Mouse (Mus musculus) neural tube, embryonic 11.5 days (tissue): Measurements from ENCODE around the gene Cckbr. TPM values are rescaled to one million over a fixed set of nuclear protein-coding genes. Genes with fewer than 3 reads are reported as not detected.

ENCODE experiments used
- ATAC-seq: fragments of 200-750 bp; cut with Nextera tagmentation; 2 replicates; pipeline ENCODE4 v1.8.0; 2017; ENCODE audit warnings: moderate number of reproducible peaks, mild to moderate bottlenecking, moderate TSS enrichment, moderate library complexity; ENCODE audit not compliant: insufficient read depth, low FRiP score, low TSS enrichment
- DNase-seq: peaks from one replicate; pipeline ENCODE4 v3.0.0-alpha.2; 2015; ENCODE audit warnings: low spot score
- H3K27ac ChIP-seq: fragments of 300-500 bp; sonication (generic); 2 replicates; pipeline ENCODE4 v1.5.1; 2014; ENCODE audit warnings: low read depth, mild to moderate bottlenecking, low read length
- H3K27me3 ChIP-seq: fragments of 300-500 bp; sonication (generic); 2 replicates; pipeline ENCODE4 v1.6.1; 2014; ENCODE audit warnings: mild to moderate bottlenecking, low read length, mixed read lengths; ENCODE audit not compliant: control insufficient read depth, insufficient read depth
- H3K36me3 ChIP-seq: fragments of 300-500 bp; sonication (generic); 2 replicates; pipeline ENCODE4 v1.6.1; 2014; ENCODE audit warnings: mild to moderate bottlenecking, low read length, moderate library complexity, mixed read lengths; ENCODE audit not compliant: control insufficient read depth, insufficient read depth
- H3K4me1 ChIP-seq: fragments of 300-500 bp; sonication (generic); 2 replicates; pipeline ENCODE4 v1.6.1; 2014; ENCODE audit warnings: low read length, mixed read lengths; ENCODE audit not compliant: control insufficient read depth, insufficient read depth
- H3K4me2 ChIP-seq: fragments of 300-500 bp; sonication (generic); 2 replicates; pipeline ENCODE4 v1.6.1; 2014; ENCODE audit warnings: low read depth, mild to moderate bottlenecking, moderate library complexity
- H3K4me3 ChIP-seq: fragments of 300-500 bp; sonication (generic); 2 replicates; pipeline ENCODE4 v1.5.1; 2014; ENCODE audit warnings: low read depth, low read length
- H3K9ac ChIP-seq: fragments of 300-500 bp; sonication (generic); 2 replicates; pipeline ENCODE4 v1.6.1; 2014; ENCODE audit warnings: mild to moderate bottlenecking, low read length
- H3K9me3 ChIP-seq: fragments of 300-500 bp; sonication (generic); 2 replicates; pipeline ENCODE4 v1.6.1; 2016; ENCODE audit warnings: low read length; ENCODE audit not compliant: control insufficient read depth
- WGBS: fragments of 180-500 bp; shearing (Covaris S2); extraction: QIAGEN DNeasy Blood & Tissue Kit; methylation state at CpG from one replicate; pipeline ENCODE4 v1.1.7; 2014; 5-methylcytosine and 5-hydroxymethylcytosine counted together
- polyA plus RNA-seq: library from polyadenylated mRNA; unstranded; fragments of >200 nt; fragmentation: Nextera tagmentation; extraction: Ambion mirVana; gene quantifications from 2 replicates; pipeline ENCODE4 v1.2.1, GENCODE M21; 2014

The Cckbr gene
- polyA plus RNA-seq, 1 experiment from 2014 or later: not detected

DNA sequence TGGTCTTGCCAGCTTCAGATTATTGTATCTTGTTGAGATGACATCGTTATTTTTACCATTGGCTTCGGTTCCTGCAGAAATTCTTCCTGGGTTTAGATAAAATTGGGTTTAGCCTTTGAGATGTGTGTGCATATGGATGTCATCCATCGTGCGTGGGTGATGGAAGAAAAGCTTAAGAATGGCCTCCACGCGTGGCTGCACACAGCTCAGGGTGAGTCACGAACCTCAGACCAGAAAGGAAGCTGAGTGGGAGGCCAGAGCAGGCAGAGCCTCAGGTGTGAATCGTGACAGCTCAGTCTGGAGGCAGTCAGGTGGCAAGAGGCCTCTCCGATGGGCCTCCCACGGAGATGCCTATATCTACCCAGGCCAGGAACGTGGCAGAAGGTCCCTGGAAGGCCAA, 93.8 kb downstream of the Cckbr start:
- Histone ChIP-seq H3K27me3 (no peaks in the 10 kb centered on the region), H3K4me2 (no peak overlapping the region), H3K36me3 (no peaks in the 10 kb centered on the region), H3K4me1 (no peaks in the 10 kb centered on the region), H3K9ac (no peak overlapping the region), H3K27ac (no peak overlapping the region), H3K9me3 (no peaks in the 10 kb centered on the region), H3K4me3 (no peak overlapping the region)
- WGBS: 69% methylated on average over 11 of the region's 11 CpGs
- ATAC-seq (no peak), DNase-seq (no peak)

GRCm38 (mm10) chr7:105519771-105520170, 94.2 kb downstream of the Cckbr start:
- ATAC-seq: no peak
- Histone ChIP-seq H3K27ac (no peak overlapping the region), H3K27me3 (no peaks in the 10 kb centered on the region), H3K36me3 (no peaks in the 10 kb centered on the region), H3K9ac (no peak overlapping the region), H3K4me3 (no peak overlapping the region), H3K4me2 (no peak overlapping the region), H3K9me3 (no peaks in the 10 kb centered on the region), H3K4me1 (no peaks in the 10 kb centered on the region)
- 85% methylated on average over 2 of the region's 2 CpGs for WGBS
- no peak for DNase-seq

DNA sequence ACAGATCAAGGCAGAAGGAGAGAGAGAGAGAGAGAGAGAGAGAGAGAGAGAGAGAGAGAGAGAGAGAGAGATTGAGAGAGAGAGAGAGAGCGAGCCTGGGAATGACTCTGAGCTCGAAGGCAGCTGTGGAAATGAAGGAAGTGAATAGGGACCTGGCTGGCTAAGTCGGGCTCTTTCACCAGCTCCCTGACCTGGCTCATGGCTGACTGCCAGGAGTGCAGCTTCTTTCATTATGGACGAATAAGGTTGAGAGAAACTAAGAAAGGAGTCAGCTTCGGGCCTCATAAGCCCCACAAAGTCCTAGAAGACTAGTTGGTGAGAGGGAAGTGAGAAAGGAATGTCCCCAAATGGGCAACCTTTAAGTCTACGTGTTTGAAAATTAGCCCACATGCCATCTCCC, 94.7 kb downstream of the Cckbr start:
- no peak for ATAC-seq
- no peak overlapping the region for H3K9ac ChIP-seq
- no peak overlapping the region for H3K4me2 ChIP-seq
- WGBS: 52% methylated on average over 6 of the region's 6 CpGs
- H3K4me3 ChIP-seq: no peak overlapping the region
- no peaks in the 10 kb centered on the region for H3K4me1 ChIP-seq
- H3K27ac ChIP-seq: no peak overlapping the region
- no peak for DNase-seq
- no peaks in the 10 kb centered on the region for H3K27me3 ChIP-seq
- H3K36me3 ChIP-seq: no peaks in the 10 kb centered on the region
- no peaks in the 10 kb centered on the region for H3K9me3 ChIP-seq

Other genes starting within 250 kb of the Cckbr start
- gene Olfr685, start 239.7 kb upstream of the Cckbr start, polyA plus RNA-seq: not detected in 2 replicates
- gene Olfr686, start 218.2 kb upstream of the Cckbr start, polyA plus RNA-seq: not detected in 2 replicates
- not detected in 2 replicates for gene Olfr688, start 137.6 kb upstream of the Cckbr start, polyA plus RNA-seq
- gene Olfr689, start 114.6 kb upstream of the Cckbr start, polyA plus RNA-seq: not detected in 2 replicates
- not detected in 2 replicates for gene Olfr690, start 91.6 kb upstream of the Cckbr start, polyA plus RNA-seq
- not detected in 2 replicates for gene Olfr691, start 83.5 kb upstream of the Cckbr start, polyA plus RNA-seq
- not detected in 2 replicates for gene Olfr692, start 57.5 kb upstream of the Cckbr start, polyA plus RNA-seq
- not detected in 2 replicates for gene Gm5901, start 50.7 kb upstream of the Cckbr start, polyA plus RNA-seq
- gene Fam160a2, start 25.7 kb upstream of the Cckbr start, polyA plus RNA-seq: 33.0 and 36.1 TPM in 2 replicates
- gene Cnga4, start 21.2 kb upstream of the Cckbr start, polyA plus RNA-seq: not detected in 2 replicates
- 22.8 and 23.0 TPM in 2 replicates for gene Cavin3, start 56.6 kb downstream of the Cckbr start, polyA plus RNA-seq
- 47.3 and 53.7 TPM in 2 replicates for gene Smpd1, start 128.6 kb downstream of the Cckbr start, polyA plus RNA-seq
- 115 and 128 TPM in 2 replicates for gene Apbb1, start 155.9 kb downstream of the Cckbr start, polyA plus RNA-seq
- 0.37 TPM in 1 of 2 replicates, not detected in the other for gene Hpx, start 174.4 kb downstream of the Cckbr start, polyA plus RNA-seq
- gene Trim3, start 207.8 kb downstream of the Cckbr start, polyA plus RNA-seq: 35.7 and 36.9 TPM in 2 replicates
- 151 and 157 TPM in 2 replicates for gene Timm10b, start 214.3 kb downstream of the Cckbr start, polyA plus RNA-seq
- 75.7 and 82.7 TPM in 2 replicates for gene Arfip2, start 214.7 kb downstream of the Cckbr start, polyA plus RNA-seq
- 5.6 and 18.3 TPM in 2 replicates for gene Gm45799, start 214.8 kb downstream of the Cckbr start, polyA plus RNA-seq
- 0.50 and 2.0 TPM in 2 replicates for gene Dnhd1, start 225.1 kb downstream of the Cckbr start, polyA plus RNA-seq